Mouse (Mus musculus) heart, adult 8-10 months (tissue): ENCODE results near the gene Mid1. TPM values are rescaled to one million over a fixed set of nuclear protein-coding genes. Genes with fewer than 3 reads are reported as not detected.
"Not testable (repeated sequence)": the region's sequence is repeated elsewhere in the genome, so short reads cannot be mapped to it uniquely, and the experiment has no call there.

Experiments used
- DNase-seq: peaks from one replicate; pipeline ENCODE4 v3.0.0; 2022; ENCODE audit warnings: low spot score
- total RNA-seq, 4 experiments: library from RNA; stranded (reverse); gene quantifications; 2 replicates each; pipeline ENCODE4 v1.2.4; 2022

Gene Mid1
- total RNA-seq, 4 experiments from 2014 or later = 2.7 to 4.7 (median 3.4) TPM

GRCm38 (mm10) chrX:169986519-169987367 lies 301.7 kb downstream of the Mid1 start:
- not testable (repeated sequence) for DNase-seq

GRCm38 (mm10) chrX:169987368-169987837 lies 302.4 kb downstream of the Mid1 start:
- not testable (repeated sequence) for DNase-seq

GRCm38 (mm10) chrX:169988571-169989218 lies 303.7 kb downstream of the Mid1 start:
- not testable (repeated sequence) for DNase-seq

- DNase-seq = not testable (repeated sequence)
Observed at GRCm38 (mm10) chrX:169989219-169989595, 304.2 kb downstream of the Mid1 start.

GRCm38 (mm10) chrX:169989691-169990631 lies 305.0 kb downstream of the Mid1 start:
- not testable (repeated sequence) for DNase-seq

- DNase-seq = peak; percentile 97
Observed at GRCm38 (mm10) chrX:169991128-169991873, 306.3 kb downstream of the Mid1 start.

GRCm38 (mm10) chrX:169992086-169992930 lies 307.3 kb downstream of the Mid1 start:
- not testable (repeated sequence) for DNase-seq

GRCm38 (mm10) chrX:169992951-169993547 lies 308.1 kb downstream of the Mid1 start:
- not testable (repeated sequence) for DNase-seq

- not testable (repeated sequence) for DNase-seq
Observed at GRCm38 (mm10) chrX:169994011-169994865, 309.2 kb downstream of the Mid1 start.

- not testable (repeated sequence) for DNase-seq
Observed at GRCm38 (mm10) chrX:169994866-169995711, 310.1 kb downstream of the Mid1 start.

GRCm38 (mm10) chrX:169995909-169996521 lies 311.0 kb downstream of the Mid1 start:
- DNase-seq = not testable (repeated sequence)

GRCm38 (mm10) chrX:169996926-169997325 lies 311.9 kb downstream of the Mid1 start:
- not testable (repeated sequence) for DNase-seq

GRCm38 (mm10) chrX:169997456-169997853 lies 312.5 kb downstream of the Mid1 start:
- DNase-seq = not testable (repeated sequence)

- peak; percentile 98 for DNase-seq
Observed at GRCm38 (mm10) chrX:169997854-169998456, 313.0 kb downstream of the Mid1 start.

GRCm38 (mm10) chrX:169998559-169999219 lies 313.7 kb downstream of the Mid1 start:
- not testable (repeated sequence) for DNase-seq
